Mouse (Mus musculus) spleen, postnatal 4 days (tissue): ENCODE measurements around the gene Rac3.
"Not testable (repeated sequence)": the region's sequence is repeated elsewhere in the genome, so short reads cannot be mapped to it uniquely, and the experiment has no call there.

Experiments used
- DNase-seq, 2 experiments: peaks; one replicate each; pipeline ENCODE4 v3.0.0; 2022; ENCODE audit warnings: low spot score in 2 of 2

The Rac3 gene

DNA sequence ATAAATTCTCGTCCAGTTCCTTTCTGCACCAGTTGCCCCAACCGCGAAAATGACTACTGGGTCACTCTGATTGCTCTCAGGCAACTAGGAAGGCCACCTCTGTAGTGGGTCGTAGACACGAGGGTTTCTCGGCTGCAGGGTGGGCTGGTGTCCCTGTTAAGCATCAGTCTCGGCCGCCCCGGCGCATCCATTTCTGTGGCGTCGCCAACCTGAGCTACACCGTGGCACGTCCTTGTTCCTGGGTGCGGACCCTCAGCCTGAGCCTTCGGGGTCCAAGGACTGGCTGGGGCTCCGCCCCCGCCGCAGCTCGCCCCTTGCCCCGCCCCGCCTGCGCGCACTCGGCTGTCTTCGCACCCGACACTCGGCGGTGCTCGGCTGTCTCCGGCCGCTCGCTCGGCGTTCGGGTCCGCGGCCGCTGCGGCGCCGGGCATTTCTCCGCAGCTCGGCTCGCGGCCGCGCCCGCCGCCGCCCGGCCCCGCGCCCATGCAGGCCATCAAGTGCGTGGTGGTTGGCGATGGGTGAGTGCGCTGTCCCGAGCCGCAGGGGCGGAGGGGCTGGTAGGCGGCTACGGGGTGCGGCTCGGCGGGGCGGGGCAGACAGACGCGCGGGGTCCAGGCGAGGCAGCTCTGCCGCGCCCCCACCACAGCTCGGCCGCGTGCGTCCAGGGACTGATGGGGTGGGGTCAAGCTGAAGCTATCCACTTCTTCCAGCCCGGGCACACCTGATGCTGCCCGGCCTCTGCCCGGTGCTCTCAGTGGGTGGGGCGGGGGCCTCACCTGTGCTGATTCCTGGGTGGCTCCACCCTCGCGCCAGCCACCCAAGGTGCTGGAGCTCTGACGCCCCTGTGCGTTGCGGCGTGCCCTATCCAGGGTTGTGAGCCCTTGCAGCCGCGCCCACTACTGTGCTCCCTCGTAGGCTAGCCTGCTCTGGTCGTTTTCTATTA lies at the start of gene Rac3:
Rac3 (plus strand) TSS at position 347 of the 943 bp plus-strand sequence.
- peak in 1 of 2 experiments; percentile 70 for DNase-seq

DNA sequence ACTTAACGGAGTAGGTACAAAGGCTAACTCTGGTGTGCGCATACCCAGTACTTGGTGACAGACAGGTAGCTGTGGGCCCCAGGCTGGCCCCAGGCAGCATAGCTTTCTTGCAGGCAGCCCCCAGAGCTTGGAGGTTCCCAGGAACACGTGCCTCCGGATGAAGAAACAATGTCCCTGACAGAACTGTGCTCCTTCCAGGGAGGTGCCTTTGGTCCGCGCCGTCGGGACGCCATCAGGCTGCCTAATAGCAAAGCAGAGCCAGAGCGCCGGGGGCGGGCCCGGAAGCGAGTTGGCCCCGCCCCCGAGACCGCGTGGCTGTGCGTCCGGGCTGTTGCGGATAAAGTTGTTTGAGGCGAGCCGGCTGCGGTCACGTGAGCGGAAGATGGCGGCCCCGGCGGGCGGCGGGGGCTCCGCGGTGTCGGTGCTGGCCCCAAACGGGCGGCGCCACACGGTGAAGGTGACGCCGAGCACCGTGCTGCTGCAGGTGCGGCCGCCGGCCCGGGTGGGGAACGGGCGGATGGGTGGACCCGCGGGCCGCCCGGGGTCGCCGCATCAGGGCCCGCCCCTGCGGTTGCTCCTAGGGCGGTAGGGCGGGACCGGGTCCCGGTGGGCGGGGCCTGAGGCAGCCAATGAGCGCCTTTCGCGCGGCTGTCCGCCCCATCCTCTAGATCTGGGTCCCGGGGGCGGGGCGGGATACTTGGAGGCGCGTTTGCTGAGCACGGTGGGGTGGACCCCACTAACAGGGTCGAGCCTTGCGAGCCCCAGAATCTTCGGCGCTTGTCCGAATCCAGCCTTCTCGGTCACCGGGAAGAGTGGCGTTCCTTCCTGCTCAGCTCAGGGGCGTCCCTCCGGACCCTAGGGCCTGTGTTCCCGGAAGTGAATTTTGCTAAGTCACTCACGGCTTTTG lies 48.3 kb upstream of the Rac3 start, which contains the start of gene Aspscr1:
Aspscr1 (plus strand) TSS at position 287 of the 907 bp plus-strand sequence.
- DNase-seq, result peak; percentile 97 to 98

DNA sequence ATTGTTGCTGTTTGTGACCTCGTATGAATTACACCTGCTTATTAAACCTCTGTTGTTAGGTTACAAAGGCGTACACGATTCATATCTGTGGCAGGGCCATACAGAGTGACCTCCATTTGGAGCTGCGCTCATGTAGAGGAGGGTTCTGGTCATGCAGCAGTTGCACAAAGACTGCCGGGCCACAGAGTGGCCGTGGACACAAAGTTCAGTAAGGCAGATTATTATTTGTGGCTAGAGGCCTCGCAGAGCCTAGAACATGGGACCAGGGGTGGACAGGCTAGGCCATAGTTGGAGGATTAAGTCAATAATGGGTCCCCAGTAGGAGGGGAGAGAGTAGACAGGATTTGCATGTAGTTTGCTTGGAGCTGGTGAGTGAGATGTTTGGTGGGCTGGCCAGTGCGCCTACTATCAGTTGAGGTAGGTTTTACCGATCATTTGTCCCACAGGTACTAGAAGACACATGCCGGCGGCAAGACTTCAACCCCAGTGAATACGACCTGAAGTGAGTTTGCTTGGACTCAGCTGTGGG lies 47.6 kb upstream of the Rac3 start:
- DNase-seq, result no peak

DNA sequence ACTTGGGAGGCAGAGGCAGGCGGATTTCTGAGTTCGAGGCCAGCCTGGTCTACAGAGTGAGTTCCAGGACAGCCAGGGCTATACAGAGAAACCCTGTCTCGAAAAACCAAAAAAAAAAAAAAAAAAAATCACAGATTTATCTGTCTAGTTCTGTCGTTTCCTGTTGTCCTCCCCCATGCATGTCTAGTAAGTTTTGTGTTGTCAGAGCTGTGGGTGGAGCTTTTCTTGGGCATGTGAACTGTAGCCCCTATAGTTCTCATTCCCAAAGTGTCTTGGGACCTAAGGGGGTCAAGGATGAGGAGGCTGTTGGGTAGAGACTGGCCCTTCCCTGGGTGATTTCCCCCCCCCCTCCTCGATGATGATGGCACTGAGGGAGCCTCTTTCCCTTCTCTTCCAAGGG lies 45.4 kb upstream of the Rac3 start:
- not testable (repeated sequence) for DNase-seq

DNA sequence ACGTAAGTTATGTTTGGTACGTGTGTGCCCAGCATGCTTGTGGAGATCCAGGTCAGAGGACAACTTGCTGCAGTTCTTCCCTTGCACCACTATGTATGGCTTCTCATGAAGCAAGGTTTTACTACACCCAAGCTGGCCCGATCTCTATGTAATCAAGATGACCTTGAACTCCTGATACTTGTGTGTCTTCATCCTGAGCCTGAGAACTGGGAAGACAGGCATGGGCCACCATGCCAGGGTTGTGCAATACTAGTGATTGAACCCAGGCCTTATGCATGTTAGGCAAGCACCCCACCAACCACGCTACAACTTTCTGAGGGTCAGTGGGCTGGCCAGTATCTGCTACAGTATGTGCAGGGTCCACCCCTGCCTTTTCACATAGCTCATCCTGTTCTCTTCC lies 44.3 kb upstream of the Rac3 start:
- DNase-seq, result no peak

DNA sequence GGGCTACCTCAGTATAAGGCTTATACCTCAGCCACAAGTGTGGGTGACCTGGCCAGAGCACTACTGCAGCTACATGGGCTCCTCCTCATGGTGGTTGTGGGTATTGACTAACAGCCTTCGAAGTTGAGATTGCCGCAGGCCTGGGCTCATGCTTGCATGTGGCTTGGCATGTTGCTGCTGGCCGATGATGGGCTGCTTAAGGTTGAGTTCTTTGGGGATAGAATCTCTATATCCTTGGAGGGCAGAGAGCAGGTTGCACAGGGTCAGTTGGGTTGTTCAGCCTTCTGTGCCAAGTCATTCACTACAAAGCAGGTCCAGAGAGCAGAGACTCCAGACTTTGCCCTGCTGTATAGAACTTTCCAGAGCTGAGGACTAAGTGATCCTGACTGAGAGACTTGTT lies 41.4 kb upstream of the Rac3 start:
- peak in 1 of 2 experiments; percentile 38 for DNase-seq

DNA sequence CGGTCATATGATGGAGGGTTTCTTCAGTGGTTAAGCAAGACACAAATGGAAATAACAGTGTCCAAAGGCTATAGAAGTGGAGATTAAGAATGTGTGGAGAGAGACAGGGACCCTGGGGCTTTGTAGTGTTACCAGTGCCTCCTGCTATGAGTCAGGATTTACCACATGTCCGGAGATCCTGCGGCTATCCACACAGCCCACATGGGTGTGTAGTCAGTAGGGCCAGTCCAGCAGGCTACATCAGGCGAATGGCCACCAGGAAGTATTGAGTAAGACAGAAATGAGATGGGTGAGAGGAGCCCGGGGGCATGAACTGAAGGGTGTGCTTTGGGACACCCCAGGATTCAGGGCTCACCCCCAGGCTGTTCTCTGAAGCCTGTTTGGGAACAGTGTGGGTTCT lies 38.6 kb upstream of the Rac3 start:
- no peak for DNase-seq

DNA sequence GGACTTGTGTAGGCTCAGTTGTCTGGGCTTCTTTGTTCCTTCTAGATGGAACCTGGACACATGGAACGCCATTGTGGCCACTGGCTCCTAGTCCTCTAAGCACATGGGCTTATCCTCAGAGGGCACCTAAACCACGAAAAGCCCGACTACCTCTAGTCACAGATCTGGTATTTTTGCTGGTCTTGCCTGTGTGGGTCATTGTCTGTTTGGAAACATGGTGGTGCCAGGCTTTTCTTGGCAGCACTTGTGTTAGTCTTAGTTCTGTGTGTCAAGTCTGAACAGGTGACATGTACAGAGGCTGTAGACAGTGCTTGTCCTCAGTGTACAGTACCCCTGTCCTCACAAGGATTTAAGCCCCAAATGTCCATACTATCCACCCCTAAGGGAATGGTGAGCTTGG lies 37.7 kb upstream of the Rac3 start:
- no peak for DNase-seq

DNA sequence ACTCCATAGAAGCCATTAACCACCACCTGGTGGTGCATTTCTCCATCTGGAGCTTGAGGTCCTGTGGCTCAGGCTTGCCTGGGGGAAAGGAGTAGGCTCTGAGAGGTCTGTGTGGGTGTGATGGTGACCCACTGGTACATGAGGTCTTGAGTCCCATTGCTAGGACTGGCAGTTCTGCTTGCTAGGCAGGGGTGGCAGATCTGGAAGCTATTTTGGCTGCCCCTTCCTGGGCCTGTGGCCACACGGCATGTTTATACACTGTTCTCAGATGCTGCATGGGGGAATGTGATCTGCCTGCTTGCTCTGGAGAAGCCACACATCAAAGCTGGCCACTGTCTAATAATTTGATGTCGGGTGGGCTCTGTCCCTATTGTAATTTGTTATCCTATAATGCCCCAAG lies 37.2 kb upstream of the Rac3 start:
- no peak for DNase-seq

DNA sequence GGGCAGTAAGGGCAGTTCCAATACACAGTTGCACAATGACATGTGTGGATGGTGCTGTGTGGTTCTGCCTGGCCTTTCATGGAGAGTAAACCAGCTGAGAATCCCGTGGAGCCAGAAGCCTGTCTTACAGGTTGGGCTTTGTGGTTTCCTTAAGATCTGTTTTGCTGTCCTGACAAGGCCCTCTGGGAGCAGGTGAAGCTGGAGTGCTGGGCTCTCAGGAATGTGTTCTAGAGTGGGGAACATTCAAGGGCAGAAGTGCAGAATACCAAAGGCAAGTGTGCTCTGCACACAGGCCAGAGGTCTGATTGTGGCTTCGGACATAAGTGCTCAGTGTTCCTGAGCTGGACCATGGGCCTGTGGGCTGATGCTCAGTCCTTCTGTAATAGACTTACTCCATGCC lies 36.6 kb upstream of the Rac3 start:
- no peak for DNase-seq

DNA sequence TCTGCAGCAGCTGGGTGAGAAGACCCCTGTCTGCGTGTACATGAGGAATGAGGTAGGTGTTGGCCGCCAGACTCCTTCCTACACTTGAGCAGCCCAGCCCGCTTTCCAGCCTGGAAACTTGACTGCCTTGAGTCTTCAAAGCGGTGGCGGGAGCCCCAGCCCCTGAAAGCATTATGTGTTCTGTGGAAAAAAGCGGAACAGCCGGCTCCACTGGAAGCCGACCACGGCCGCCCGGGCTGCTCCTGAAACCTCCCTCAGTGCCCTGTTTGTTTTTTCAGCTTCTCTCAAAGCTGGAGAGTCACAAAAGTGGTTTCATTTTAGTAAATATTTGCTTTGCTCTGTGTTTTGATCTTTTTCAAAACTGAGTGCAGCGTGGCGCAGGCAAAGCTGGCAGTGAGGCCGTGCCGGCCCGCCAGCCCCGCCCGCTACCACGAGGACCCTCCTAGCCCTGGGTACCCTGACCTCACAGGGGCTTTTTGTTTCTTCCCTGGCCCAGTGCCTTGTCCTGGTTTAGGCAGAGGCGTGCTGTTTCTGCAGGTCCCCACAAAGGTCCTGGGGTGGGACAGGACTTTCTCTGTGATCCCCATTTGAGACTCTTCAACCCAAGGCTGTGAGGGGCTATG lies 34.5 kb upstream of the Rac3 start:
- no peak for DNase-seq

DNA sequence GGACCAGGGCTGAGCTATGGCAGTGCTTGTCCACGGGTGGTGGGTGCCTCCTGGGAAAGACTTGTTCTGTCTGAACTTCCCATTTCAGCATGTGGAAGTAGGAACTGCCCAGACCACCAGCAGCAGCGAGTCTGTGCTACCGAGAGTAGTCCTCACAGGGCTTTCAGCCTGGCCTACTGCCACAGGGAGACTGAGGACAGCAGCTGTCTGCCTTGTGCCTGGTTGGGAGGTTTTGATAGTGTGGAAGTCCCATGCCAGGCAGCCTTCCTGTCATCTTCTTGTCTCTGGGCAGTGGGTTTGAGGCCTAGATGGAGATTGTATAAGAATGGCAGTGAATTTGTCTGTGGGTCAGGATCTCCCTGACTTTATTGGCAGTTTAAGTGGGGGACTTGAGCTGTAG lies 31.9 kb upstream of the Rac3 start:
- no peak for DNase-seq

DNA sequence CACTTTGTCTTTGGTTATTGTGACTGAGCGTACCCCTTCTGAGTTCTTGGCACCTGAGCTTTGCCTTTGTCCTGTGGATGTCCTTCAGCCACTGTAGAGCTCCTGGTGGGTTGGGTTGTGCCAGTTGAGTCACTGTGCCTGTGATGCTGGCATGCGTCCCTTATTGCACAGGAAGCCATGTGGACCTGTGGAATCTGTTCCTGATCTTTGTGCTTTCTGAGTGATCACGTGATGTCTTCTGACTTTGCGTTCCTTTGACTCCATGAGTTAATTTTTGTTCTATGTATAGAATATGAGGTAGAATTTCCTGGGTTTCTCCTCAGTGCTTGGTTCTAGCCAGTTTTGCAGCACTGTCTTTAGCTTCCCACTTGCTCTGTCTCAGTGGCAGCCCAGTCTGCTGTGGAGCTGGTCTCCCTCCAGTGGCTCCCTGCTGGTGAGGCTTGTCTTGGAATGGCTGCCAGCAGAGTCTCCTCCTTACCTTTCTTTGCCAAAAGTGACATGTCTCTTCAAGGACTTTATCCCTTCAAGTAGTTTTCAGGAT lies 28.7 kb upstream of the Rac3 start:
- no peak for DNase-seq

DNA sequence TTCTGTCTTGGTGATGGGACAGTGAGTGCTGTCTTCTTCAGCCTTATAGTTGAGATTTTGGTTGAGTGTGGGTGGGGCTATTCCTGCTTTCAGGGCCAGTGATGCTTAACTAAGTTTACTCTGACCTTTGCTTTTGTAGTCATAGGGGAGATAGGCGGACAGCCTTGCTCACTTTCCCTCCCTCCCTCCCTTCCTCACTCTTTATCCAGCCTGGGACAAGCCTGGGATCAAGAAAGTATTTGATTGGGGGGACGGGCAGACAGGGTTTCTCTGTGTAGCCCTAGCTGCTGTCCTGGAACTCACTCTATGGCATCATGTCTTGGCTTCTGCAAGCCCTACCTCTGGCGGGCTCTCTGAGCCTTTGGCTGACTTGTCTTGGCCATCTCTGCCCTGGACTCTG lies 27.8 kb upstream of the Rac3 start:
- DNase-seq, result no peak

DNA sequence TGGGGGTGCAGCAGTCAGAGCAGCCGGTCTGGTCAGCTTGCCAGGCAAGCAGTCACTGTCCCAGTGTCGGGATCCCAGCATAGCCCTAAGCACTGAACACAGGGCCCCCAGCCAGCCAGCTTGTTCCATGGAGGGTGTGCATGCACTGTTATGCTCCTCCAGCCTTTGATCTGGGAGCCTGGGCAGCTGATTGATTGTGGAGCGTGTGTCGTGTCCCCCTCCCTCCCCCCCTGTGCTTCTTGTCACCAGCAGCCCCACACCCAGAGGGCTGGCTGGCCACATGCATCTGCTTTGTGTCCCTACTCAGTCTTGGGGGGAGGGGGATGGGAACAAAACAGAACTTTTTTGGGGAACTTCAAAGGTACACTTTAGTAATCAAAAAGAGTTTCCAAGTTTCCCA lies 26.1 kb upstream of the Rac3 start:
- DNase-seq, result no peak

DNA sequence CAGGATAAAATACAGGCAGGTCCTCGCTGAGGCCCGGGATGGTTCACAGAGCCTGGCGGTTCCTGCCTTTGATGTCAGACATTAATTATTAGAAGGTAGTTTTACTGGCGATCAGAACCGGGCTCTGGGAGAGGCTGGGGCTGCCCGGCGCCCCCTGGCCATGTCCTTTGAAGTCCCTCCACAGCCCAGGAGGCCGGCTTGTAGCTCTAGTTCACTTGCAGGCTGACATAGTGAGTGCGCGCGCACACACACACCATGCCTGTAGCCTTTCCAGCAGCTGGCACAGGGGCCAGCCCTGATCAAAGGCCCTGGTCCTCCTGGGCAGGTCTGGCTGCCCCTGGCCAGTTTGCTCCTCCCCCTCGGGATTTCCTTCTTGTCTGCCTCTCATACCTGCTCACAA lies 25.6 kb upstream of the Rac3 start:
- no peak for DNase-seq

DNA sequence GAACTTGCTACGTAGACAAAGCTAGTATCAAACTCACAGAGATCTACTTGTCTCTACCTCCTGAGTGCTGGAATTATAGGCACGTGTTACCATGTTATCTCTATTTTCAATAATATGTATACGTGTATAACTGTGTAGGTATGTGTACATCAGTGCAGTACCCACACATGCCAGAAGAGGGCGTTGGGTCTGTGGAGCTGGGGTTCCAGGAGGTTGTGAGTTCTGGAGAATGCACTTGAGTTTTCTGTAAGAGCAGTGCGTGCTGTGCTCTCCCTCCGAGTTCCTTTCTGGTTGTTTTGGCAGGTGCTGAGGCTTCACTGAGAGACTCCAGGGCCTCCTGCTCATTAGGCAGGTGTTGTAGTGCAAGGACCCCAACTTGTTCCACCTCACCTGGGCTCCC lies 24.7 kb upstream of the Rac3 start:
- DNase-seq, result no peak

DNA sequence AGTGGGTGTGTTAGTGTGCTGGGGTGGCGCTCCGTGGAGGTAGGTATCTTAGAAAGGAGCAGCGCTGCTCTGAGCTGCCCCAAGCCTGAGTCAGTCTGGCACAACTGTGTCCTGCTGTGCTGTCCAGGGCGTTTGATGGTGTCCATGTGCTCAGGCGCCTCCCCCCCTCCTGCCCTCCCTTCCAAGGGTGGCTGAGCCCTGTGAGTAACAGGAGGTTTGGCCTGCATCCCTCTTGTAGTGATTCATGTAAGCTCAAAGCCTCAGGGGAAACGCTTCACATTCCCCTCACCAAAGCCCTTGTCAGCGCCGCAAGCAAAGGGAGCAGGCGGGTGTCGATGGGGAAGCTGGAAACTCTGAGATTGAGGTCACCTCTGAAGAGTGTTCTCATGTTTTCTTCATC lies 23.5 kb upstream of the Rac3 start:
- DNase-seq, result no peak

DNA sequence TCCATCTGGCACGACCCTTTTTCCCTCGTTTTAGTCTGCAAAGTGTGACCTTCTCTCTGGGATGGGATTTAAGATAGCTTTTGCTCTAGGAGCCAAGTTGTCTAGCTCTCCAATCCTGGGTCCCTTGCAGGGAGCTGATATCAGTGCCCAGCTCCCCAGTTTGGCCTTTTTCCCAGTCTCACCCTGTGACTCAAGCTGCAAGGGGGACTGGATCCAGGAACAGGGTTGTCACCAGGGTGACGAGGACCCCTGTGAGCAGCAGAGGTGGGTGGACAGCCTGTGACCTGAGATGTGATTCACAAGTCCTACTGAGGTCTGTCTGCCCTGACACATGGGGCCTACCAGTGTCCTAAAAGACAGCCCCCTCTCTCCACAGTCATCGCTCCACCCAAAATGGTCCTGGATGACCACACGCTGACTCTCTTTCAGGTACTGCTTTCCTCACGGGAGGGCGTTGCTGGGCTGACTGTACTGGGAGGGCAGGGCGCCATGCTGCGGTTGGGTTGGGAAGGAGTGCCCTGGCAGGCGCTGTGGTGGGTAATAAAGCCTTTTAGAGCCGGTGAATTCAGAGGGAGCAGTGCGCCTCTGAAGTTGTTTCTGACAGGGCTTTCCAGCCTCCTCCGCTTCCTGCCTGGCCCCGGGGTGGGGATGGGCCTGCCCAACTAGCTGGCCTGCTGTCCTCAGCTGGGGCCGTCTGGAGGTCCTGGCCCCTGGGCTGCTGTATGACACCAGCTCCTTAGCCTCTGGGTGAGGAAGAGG lies 17.4 kb upstream of the Rac3 start:
- no peak for DNase-seq

DNA sequence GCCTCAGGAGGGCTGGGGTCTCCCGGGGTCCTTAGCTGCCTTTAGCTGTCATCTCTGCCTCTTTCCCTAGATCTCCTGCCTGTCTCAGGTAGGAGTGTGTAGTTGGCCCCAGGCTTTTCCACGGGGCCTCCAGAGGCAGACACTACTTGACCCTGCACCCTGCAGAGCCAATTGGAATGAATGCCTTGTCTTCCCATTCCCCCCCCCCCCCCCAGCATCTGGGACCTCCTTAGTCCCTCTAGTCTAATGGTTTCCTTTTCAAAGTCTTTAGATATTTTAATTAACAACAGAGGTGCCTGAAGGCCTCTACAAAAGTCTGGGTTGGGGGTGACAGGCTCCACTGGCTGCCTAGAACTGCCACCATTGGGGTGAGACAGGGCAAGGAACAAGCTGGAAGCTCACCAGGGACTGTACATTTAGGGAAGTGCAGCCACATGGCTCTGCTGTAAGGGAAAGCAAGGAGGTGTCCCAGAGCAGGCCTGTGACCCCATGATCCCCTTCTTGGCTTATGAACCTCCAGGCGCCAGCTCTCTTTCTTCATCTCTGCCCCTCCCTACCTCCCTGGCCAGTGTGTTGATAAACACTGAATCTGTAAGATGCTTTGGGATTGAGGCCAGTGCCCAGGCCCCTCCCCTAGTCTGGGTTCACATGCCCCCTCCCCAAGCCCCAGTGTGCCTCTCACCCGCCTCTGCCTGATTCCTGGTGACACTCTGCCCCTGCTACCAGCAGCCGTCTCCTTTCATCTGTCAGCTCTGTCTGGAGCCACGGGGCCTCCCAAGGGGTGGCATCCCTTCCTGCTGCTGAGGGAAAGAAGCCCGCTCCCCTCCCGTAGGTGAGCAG lies 16.6 kb upstream of the Rac3 start:
- no peak for DNase-seq
